Mouse (Mus musculus) forebrain, postnatal 0 days (tissue): ENCODE data around the gene Myo1d. TPM values are rescaled to one million over a fixed set of nuclear protein-coding genes. Genes with fewer than 3 reads are reported as not detected.

Experiments used
- ATAC-seq: fragments of 200-750 bp; cut with Nextera tagmentation; 2 replicates; pipeline ENCODE4 v1.8.0; 2017; ENCODE audit warnings: mild to moderate bottlenecking, moderate library complexity
- DNase-seq: peaks from one replicate; pipeline ENCODE4 v3.0.0-alpha.2; 2015
- H3K27ac ChIP-seq: fragments of 300-500 bp; sonication (generic); 2 replicates; pipeline ENCODE4 v1.5.1; 2014; ENCODE audit warnings: low read depth, mild to moderate bottlenecking, antibody characterized with exemption, low read length, moderate library complexity, mixed read lengths
- H3K27me3 ChIP-seq: fragments of 300-500 bp; sonication (generic); 2 replicates; pipeline ENCODE4 v1.6.1; 2014; ENCODE audit warnings: mild to moderate bottlenecking, low read length, mixed read lengths; ENCODE audit not compliant: insufficient read depth
- H3K36me3 ChIP-seq: fragments of 300-500 bp; sonication (generic); 2 replicates; pipeline ENCODE4 v1.6.1; 2014; ENCODE audit warnings: mild to moderate bottlenecking, moderate library complexity; ENCODE audit not compliant: insufficient read depth
- H3K4me1 ChIP-seq: fragments of 300-500 bp; sonication (generic); 2 replicates; pipeline ENCODE4 v1.6.1; 2014; ENCODE audit warnings: antibody characterized with exemption; ENCODE audit not compliant: insufficient read depth
- H3K4me2 ChIP-seq: fragments of 300-500 bp; sonication (generic); 2 replicates; pipeline ENCODE4 v1.6.1; 2014; ENCODE audit warnings: low read depth, mild to moderate bottlenecking, moderate library complexity
- H3K4me3 ChIP-seq: fragments of 300-500 bp; sonication (generic); 2 replicates; pipeline ENCODE4 v1.5.1; 2014; ENCODE audit warnings: low read depth, low read length, mixed read lengths
- H3K9ac ChIP-seq: fragments of 300-500 bp; sonication (generic); 2 replicates; pipeline ENCODE4 v1.6.1; 2014; ENCODE audit warnings: mild to moderate bottlenecking
- H3K9me3 ChIP-seq: fragments of 300-500 bp; sonication (generic); 2 replicates; pipeline ENCODE4 v1.6.1; 2016; ENCODE audit warnings: low read length
- CTCF ChIP-seq: sonication (generic); IDR thresholded peaks from 2 replicates; pipeline ENCODE4 v1.5.1; 2016; ENCODE audit warnings: antibody characterized with exemption, control low read depth, low read depth
- WGBS: fragments of 180-500 bp; shearing (Covaris S2); extraction: QIAGEN DNeasy Blood & Tissue Kit; methylation state at CpG from one replicate; pipeline ENCODE4 v1.1.7; 2014; 5-methylcytosine and 5-hydroxymethylcytosine counted together
- polyA plus RNA-seq: library from polyadenylated mRNA; unstranded; fragments of >200 nt; fragmentation: Nextera tagmentation; extraction: Ambion mirVana; gene quantifications from 2 replicates; pipeline ENCODE4 v1.2.1, GENCODE M21; 2015
- total RNA-seq: library from RNA; depleted of rRNA; stranded (reverse); fragments of >200 nt; gene quantifications from 2 replicates; pipeline ENCODE4 v1.2.3, GENCODE M21; 2014

Gene Myo1d
- total and polyA plus RNA-seq, 2 experiments from 2014 or later: 1.2 to 3.4 TPM

DNA sequence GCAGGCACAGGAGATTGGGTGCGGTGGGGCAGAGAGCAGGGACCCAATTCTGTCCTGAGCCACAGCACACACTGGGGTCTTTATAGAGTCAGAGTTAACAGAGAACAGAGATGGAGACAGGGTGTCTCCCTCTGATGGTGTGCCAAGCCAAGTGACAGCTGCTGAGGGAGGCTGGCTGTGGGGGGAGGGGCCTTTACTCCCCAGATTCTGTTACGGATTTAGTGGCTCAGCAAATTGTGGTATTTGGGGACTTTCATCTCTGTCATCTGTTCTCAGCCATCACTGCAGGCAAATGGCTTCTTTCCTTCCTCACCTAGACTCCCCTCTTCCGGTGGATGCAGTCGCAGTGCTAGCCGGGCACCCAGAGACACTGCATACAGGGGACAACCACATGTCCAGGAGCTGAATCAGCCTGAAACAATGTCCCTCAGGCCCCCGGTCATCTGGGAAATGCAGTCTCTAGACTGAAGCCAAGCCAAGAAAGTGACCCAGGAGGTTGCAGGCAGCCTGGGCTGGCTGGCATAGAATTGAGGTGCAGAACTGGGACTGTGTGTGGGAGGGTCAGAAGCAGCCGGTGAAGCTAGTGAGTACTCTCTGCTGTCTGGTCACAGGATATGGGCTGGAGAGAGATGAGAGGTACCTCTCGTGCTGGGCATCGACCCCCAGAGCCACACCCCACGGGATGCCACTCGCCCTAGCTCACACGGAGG, 290.5 kb downstream of the Myo1d start:
- ATAC-seq (peak; percentile 26), DNase-seq (peak; percentile 73)
- H3K4me1 ChIP-seq: peaks cover 17% of the 10 kb centered on the region
- no peaks in the 10 kb centered on the region for H3K9me3 ChIP-seq
- no peaks in the 10 kb centered on the region for H3K27me3 ChIP-seq
- WGBS: 47% methylated on average over 12 of the region's 12 CpGs
- TF ChIP-seq CTCF: no peak
- H3K27ac ChIP-seq: peak overlapping the region; percentile 64
- H3K36me3 ChIP-seq: no peaks in the 10 kb centered on the region
- H3K9ac ChIP-seq: peak overlapping the region; percentile 37
- no peak overlapping the region for H3K4me2 ChIP-seq
- H3K4me3 ChIP-seq: no peak overlapping the region

DNA sequence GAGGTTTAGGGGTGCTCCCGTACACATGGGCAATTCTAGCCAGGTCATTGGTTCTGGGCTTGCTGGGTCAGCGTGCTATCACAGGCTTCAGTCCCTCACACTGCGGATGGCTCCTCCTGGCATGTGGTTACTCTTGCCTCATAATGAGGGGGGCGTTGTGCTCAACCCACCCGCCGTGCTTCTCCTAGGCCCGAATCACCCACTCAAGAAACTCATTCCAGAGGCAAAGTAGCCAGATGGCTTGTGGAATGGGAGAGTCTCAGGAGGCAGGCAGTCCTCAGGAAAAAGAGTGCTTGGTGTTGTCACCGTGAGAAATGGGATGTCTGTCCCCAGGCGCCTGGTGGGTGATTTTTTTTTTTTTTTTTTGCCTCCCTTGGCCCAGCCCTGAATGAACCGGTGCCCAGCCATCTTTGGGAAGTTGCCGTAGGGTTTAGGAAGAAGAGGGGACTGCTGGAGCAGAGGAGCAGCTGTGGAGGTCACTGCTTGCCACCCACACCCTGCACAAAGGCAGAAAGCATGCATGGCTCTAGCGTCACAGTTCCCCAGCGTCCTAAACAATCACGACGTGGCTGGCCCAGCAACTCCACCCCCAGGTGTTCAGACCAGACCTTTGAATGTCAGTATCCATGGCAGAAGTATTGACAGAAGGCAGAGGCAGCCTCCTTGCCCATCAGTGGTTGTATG, 291.8 kb downstream of the Myo1d start:
- Histone ChIP-seq H3K4me3 (no peak overlapping the region), H3K27me3 (no peaks in the 10 kb centered on the region), H3K9ac (no peak overlapping the region), H3K9me3 (no peaks in the 10 kb centered on the region), H3K4me1 (peaks cover 29% of the 10 kb centered on the region), H3K36me3 (peaks cover under 1% of the 10 kb centered on the region; the same call in 1 of the 2 replicates), H3K4me2 (no peak overlapping the region), H3K27ac (no peak overlapping the region)
- 65% methylated on average over 15 of the region's 15 CpGs for WGBS
- DNase-seq (no peak), ATAC-seq (no peak)
- no peak for TF ChIP-seq CTCF

DNA sequence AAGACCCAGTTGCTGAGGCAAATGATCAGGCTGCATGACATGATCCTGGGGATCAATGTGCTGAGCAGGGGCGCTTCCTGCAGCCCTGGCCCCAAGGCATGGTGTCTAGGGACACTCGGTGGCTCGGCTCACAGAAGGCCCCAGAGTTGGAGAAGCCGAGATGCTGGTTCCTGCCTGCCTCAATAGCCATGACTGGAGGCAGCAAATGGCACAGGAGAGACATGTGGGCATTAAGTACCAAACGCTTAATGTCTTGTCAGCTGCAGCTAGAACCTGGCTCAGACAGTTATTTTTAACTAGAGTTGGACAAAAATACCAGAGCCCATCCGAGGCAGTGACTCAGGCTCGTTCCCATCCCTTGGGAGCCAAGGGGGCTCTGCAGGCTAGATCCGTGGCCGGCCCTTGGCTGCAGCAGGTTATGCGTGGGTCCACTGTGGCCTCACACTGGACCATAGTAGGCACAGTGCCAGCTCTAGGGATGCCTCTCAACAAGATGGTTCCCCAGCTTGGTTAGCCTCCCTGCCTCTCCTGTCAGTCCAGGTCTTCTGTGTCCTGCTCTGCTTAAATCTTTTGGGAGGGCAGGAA, 294.1 kb downstream of the Myo1d start:
- H3K9ac ChIP-seq: no peak overlapping the region
- no peaks in the 10 kb centered on the region for H3K27me3 ChIP-seq
- H3K4me3 ChIP-seq: no peak overlapping the region
- no peak overlapping the region for H3K27ac ChIP-seq
- 77% methylated on average over 10 of the region's 10 CpGs for WGBS
- peaks cover 3% of the 10 kb centered on the region for H3K36me3 ChIP-seq
- DNase-seq (no peak), ATAC-seq (no peak)
- H3K9me3 ChIP-seq: no peaks in the 10 kb centered on the region
- no peak overlapping the region for H3K4me2 ChIP-seq
- no peak for TF ChIP-seq CTCF
- peaks cover 45% of the 10 kb centered on the region for H3K4me1 ChIP-seq

DNA sequence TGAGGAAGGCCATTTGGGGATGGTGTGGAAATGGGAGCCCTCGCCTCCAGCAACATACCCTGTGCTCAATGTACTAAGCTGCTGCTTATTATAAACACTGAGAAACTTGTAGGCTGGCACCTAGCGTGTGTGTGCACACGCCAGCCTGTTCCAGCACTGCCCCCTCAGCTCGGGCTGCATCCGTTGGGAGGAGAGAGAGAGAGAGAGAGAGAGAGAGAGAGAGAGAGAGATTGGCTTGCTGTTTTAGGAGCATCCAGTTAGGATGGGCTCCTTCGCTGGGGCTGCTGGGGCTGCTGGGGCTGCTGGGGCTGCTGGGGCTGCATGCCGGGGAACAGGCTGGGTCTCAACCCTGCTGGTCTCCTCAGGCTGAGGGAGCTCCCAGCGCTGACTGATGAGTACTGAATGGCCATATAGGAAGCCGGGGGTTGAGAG, 294.7 kb downstream of the Myo1d start:
- peaks cover 4% of the 10 kb centered on the region for H3K36me3 ChIP-seq
- H3K4me2 ChIP-seq: no peak overlapping the region; the same call in 1 of the 2 replicates
- peaks cover 45% of the 10 kb centered on the region for H3K4me1 ChIP-seq
- WGBS: 69% methylated on average over 9 of the region's 9 CpGs
- DNase-seq (no peak), ATAC-seq (no peak)
- no peaks in the 10 kb centered on the region for H3K9me3 ChIP-seq
- no peak overlapping the region for H3K4me3 ChIP-seq
- no peak overlapping the region for H3K9ac ChIP-seq
- no peaks in the 10 kb centered on the region for H3K27me3 ChIP-seq
- no peak for TF ChIP-seq CTCF
- H3K27ac ChIP-seq: peak overlapping the region; percentile 50; the same call in 1 of the 2 replicates

DNA sequence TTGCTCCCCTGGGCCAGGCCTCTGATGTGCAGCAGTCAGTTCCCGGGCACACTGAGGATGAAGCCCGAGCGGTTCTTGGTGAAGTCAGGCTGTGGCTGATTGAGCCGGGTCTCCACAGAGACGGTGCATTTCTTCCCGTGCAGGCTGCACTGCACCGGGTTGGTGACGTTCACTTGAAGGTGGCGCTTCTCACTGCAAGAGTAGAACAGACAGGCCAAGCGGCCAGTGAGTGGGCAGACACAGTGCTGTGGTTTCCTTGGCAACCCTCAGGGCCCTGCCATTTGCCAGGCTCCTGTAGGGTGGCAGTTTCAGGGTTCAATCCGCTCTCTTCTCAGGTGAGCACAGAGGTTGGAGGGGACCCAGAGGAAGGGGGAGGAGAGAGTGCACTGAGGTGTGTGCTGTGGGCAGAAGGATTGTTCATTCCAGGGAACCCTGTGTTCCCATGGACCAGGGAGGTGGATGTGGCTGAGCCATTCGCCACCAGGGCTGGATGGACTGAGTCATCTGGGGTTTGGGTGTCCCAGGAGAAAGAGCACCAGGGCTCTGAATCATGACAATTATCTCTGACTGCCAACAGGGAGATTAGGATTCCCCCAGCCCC, 295.5 kb downstream of the Myo1d start:
- Histone ChIP-seq H3K4me2 (peak overlapping the region; percentile 88), H3K4me1 (peaks cover 40% of the 10 kb centered on the region), H3K27ac (peak overlapping the region; percentile 77), H3K9ac (peak overlapping the region; percentile 42), H3K4me3 (no peak overlapping the region), H3K9me3 (no peaks in the 10 kb centered on the region), H3K36me3 (peaks cover 6% of the 10 kb centered on the region), H3K27me3 (no peaks in the 10 kb centered on the region)
- no peak; the same call in 1 of the 2 replicates for TF ChIP-seq CTCF
- WGBS: 20% methylated on average over 12 of the region's 12 CpGs
- peak; percentile 90 for ATAC-seq
- DNase-seq: peak; percentile 86

DNA sequence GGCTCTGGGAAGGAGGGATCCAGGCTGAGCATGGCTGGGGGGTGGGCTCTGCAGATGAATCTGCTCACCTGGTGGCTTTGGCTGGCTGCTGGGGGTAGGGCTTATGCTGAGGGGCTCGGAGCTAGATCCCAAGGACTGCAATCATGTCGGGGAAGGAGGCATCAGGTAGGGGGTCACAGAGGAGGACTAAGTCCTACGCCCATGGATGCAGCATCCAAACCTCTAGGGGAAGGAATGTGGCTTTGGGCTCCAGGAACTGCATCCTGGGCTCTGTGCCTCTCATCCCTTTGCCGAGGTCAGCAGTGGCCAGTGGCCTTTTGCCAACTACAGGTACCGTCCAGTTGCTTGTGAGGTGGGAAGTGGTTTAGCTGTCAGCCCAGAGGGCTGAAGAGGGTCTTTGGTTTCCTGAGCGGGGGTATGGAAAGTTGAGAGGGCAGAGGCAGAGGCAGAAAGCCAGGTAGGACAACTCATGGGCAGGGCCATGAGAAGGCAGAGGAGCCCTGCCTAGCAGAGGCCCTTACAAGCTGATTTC, 296.2 kb downstream of the Myo1d start:
- DNase-seq (no peak), ATAC-seq (no peak)
- peak overlapping the region; percentile 77 for H3K27ac ChIP-seq
- no peak for TF ChIP-seq CTCF
- 55% methylated on average over 6 of the region's 6 CpGs for WGBS
- H3K4me2 ChIP-seq: peak overlapping the region; percentile 88
- peak overlapping the region; percentile 42 for H3K9ac ChIP-seq
- peaks cover 6% of the 10 kb centered on the region for H3K36me3 ChIP-seq
- no peak overlapping the region for H3K4me3 ChIP-seq
- H3K4me1 ChIP-seq: peaks cover 34% of the 10 kb centered on the region
- no peaks in the 10 kb centered on the region for H3K27me3 ChIP-seq
- H3K9me3 ChIP-seq: no peaks in the 10 kb centered on the region
